Mouse (Mus musculus) adrenal gland, postnatal 14 days (tissue): ENCODE measurements around the gene Gse1. TPM values are rescaled to one million over a fixed set of nuclear protein-coding genes. Genes with fewer than 3 reads are reported as not detected.

ENCODE experiments used
- DNase-seq: peaks from one replicate; pipeline ENCODE4 v3.0.0; 2021; ENCODE audit warnings: mixed read lengths
- total RNA-seq: library from RNA; stranded (reverse); gene quantifications from 2 replicates; pipeline ENCODE4 v1.2.3, GENCODE M21; 2021

Gene Gse1
- total RNA-seq, 1 experiment from 2014 or later, result 29.9 TPM

- peak; percentile 86 for DNase-seq
Measured at GRCm38 (mm10) chr8:120538397-120539240, 310.4 kb downstream of the Gse1 start.

GRCm38 (mm10) chr8:120539381-120539774, 311.1 kb downstream of the Gse1 start:
- peak; percentile 54 for DNase-seq

DNA sequence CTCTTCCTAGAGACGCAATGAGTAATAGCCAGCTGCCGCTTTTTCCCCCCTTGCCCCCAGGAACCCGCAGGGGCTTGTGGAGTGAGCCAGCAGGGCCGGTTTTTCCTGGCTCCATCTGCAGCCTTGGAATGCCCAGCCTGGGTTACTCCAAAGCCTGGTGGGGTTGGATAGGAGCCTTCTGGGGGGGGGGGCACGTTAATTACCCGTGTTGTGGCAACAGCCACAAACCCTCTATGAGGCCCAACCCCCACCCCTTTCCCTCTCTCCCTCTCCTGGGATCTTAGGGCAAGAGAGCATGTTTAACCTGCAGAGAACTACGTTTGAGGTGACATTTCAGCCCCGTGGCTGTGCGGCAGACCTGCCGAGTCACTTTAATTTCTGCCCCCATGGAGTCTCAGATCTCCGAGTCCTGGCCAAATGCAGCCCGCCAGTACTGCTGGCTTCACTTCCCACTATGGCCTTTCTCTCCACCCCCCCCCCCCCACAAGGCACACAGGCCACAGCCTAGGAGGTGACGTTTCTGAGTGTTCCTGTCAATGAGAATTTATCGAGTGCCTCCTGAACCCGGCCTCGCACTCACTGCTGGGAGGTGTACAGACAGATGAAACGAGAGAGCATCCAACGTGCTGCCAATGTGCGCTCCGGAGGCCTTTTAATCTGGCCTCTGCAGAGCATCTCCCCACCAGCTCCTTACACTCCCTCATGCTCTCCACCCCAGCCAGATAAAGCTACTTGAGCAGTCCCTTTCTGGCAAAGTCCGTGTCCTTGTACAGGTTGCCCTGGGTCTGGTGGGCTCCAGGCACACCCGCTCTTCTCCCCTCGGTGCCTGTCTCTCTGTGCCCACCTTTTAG, 311.7 kb downstream of the Gse1 start:
- peak; percentile 21 for DNase-seq

- no peak for DNase-seq
Measured at GRCm38 (mm10) chr8:120542995-120543394, 314.7 kb downstream of the Gse1 start.

DNA sequence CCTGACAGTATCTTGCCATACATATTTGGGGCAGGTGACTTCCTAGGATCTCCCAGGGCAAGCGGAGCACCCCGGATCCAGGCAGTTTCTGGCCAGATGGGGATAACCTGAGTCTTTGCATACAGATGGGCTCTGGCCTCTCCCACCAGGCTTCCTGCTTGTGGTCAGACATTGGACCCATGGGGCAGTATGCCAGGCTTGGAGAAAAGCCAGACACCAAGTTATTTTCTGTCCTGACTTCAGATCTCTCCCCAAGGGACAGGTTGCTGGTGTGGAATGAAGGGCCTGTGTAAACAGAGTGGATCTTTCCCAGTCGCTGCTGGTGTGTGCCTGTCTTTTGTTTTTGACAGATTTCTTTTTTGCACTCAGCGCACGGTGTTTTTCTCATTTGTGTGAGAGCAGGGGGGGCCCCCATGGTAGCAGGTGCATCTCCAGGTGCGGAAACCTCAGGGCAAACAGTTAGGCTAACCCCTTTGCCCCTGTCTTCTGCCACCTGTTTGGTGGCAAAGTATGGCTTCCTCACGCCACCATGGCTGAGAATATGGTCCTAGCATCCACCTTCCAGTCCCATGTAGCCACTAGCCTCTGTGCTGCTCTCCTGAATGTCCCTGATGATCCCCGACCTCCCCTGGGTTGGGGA, 315.3 kb downstream of the Gse1 start:
- DNase-seq, result peak; percentile 76

DNA sequence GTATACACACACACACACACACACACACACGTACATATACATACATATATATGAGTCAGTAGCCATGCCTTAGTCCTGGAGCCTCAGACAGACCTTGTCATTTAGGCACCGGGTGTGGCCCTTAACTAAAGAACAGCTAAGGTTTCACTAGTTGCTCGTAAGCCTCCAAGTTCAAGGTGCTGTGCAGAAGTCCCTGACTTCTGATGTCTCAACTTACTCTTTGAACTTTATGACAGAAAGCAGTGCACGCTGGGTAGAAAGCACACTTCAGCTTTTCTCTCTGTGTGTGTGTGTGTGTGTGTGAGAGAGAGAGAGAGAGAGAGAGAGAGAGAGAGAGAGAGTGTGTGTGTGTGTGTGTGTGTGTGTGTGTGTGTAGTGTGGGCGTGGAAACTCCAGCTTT, 315.9 kb downstream of the Gse1 start:
- no peak for DNase-seq

DNA sequence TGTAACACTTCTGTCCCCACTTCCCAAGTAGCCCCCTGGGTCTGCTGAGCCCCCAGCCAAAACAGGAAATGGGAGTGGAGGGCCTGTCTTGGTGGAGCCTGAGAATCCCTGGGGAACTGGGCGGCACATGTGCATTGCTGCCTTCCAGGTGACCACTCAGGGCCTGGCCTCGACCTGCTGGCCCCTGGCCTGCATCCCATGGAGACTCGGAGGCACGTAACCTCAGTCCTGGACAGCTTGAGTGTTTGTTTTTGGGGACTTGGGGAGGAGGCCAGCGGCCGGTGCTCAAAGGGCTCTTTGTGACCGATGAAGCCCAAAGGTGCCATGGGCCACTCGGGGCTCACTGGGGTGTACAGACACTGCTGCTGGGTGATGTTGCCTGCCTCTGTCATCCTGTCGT, 319.3 kb downstream of the Gse1 start:
- no peak for DNase-seq

- no peak for DNase-seq
Measured at GRCm38 (mm10) chr8:120548313-120548761, 320.1 kb downstream of the Gse1 start.

DNA sequence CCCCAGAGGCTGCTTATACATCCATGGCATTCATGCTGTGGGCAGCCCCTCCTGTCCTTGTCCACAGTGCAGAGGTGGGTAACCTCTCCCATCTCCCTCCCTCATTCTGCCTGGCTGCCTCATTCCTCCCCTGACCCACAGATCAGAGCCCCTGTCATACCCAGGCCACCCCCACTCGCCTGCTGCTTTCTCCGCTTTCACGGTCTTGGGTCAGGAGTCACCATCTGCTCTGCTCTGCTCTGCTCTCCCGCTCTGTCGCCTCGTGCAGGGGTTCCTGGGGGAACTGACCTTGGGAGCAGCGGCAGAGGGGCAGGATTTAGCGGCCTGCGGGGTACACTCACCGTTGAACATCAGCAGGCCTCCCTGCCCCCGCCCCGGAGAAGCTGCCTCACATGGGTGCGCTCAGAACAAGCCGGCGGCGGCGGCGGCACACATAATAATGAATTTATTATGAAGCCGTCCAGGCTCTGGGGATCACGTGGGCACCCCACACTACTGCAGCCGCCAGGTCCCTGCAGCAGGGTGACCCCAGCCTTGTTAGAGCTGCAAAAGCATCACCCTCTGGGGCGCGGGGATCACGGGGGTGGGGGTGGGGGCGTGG, 321.2 kb downstream of the Gse1 start:
- peak; percentile 62 for DNase-seq

DNA sequence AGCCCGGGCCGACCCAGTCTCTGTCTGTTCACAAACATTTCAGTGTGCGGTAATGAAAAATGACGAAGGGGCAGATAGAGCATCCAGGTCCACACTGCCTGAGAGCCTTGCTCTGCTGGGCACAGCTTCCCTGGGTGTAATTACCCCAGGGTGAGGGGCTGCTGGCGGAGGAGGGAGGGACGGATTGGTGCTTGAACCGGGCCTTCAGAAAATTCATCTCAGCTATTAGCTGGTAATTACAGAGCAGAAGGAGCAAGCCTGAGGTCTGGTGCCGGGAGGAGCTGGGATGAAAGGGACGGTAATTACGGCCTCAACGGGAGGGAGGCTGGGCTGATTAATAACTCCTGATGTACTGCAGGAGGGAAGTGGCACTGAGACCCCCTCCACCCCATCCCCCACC, 321.7 kb downstream of the Gse1 start:
- DNase-seq, result no peak

DNA sequence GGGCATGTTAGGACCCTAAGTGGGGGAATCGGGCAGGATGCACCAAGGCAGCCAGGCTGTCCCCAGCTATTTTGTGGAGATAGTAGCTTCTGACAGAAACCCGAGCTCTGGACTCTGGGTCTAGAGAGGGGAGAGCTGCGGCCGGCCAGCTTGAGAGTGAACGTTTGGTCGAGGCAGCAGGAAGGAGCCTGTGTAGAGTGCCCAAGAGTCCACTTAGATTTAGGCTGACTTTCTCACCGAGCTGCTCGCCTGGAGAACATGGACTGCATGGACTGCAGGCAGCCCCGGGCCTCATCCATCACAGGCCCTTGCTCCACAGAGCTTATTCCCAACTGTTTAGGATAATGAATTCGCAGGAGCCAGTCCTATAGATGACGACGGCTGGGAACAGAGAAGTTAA, 322.2 kb downstream of the Gse1 start:
- DNase-seq, result no peak

GRCm38 (mm10) chr8:120550937-120551676, 322.9 kb downstream of the Gse1 start:
- no peak for DNase-seq

GRCm38 (mm10) chr8:120551677-120551980, 323.4 kb downstream of the Gse1 start:
- peak; percentile 65 for DNase-seq

GRCm38 (mm10) chr8:120552509-120552908, 324.3 kb downstream of the Gse1 start:
- no peak for DNase-seq

DNA sequence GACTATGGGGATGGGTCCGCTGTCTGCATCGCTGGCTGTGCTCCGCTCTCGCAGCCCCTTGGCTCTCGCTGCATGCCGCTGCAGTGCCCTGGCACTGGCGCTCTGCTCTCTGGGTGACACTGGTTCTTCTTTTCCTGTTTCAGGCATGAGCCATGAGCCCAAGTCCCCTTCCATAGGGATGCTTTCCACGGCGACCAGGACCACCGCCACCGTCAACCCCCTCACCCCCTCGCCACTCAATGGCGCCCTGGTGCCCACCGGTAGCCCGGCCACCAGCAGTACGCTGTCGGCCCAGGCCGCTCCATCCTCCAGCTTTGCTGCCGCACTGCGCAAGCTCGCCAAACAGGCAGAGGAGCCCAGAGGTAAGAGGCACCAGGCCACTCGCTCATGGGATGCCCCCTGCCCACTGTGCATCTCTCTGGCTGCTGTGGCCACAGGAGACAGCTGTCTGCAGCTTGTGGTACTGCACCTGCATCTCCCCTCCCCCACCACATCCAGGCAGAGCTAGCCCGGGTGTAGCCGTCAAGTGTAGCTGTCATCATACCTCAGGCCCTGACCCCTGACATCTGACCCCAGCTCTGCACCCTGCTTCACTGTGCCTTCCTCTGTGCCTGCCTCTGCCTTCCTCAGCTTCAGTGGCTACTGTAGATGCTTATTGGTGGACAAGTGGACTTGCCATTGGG, 325.3 kb downstream of the Gse1 start:
- no peak for DNase-seq

- DNase-seq, result no peak
Measured at GRCm38 (mm10) chr8:120554466-120555039, 326.3 kb downstream of the Gse1 start.

GRCm38 (mm10) chr8:120556198-120556892, 328.1 kb downstream of the Gse1 start:
- no peak for DNase-seq

- DNase-seq, result peak; percentile 52
Measured at GRCm38 (mm10) chr8:120557170-120557965, 329.1 kb downstream of the Gse1 start.

- DNase-seq, result no peak
Measured at GRCm38 (mm10) chr8:120558162-120558561, 329.9 kb downstream of the Gse1 start.
